Mouse (Mus musculus): Measurements from ENCODE around the gene 5430419D17Rik.

5430419D17Rik gene

GRCm38 (mm10) chr7:131174121-131174520 lies at the start of gene 5430419D17Rik:
Gene 5430419D17Rik, plus strand, starts transcription at chr7:131174402.
- DNase-seq (ENCODE audit: low spot score in 2 of 2) = peak; percentile 26 to 48

GRCm38 (mm10) chr7:131130021-131130420 lies 44.2 kb upstream of the 5430419D17Rik start:
- DNase-seq (ENCODE audit: low spot score in 2 of 2) = no peak

GRCm38 (mm10) chr7:131133181-131133580 lies 41.0 kb upstream of the 5430419D17Rik start:
- DNase-seq (ENCODE audit: low spot score in 2 of 2) = no peak

GRCm38 (mm10) chr7:131146214-131146613 lies 28.0 kb upstream of the 5430419D17Rik start, which contains the start of gene 4933402N03Rik:
Gene 4933402N03Rik, minus strand, starts transcription at chr7:131146314.
- DNase-seq (ENCODE audit: low spot score in 2 of 2) = no peak

- DNase-seq (ENCODE audit: low spot score in 2 of 2) = no peak
These were observed 24.0 kb upstream of the 5430419D17Rik start for GRCm38 (mm10) chr7:131150179-131150578.

- no peak for DNase-seq (ENCODE audit: low spot score in 2 of 2)
These were observed 21.2 kb upstream of the 5430419D17Rik start for GRCm38 (mm10) chr7:131153044-131153443.

GRCm38 (mm10) chr7:131162251-131162650 lies 12.0 kb upstream of the 5430419D17Rik start:
- DNase-seq (ENCODE audit: low spot score in 2 of 2) = no peak

- no peak for DNase-seq (ENCODE audit: low spot score in 2 of 2)
These were observed 6.4 kb upstream of the 5430419D17Rik start for GRCm38 (mm10) chr7:131167771-131168170.

- DNase-seq (ENCODE audit: low spot score in 2 of 2) = no peak
These were observed 5.1 kb upstream of the 5430419D17Rik start for GRCm38 (mm10) chr7:131169099-131169498.

GRCm38 (mm10) chr7:131182685-131183084 lies 8.5 kb downstream of the 5430419D17Rik start:
- no peak for DNase-seq (ENCODE audit: low spot score in 2 of 2)

GRCm38 (mm10) chr7:131184339-131184738 lies 10.1 kb downstream of the 5430419D17Rik start:
- DNase-seq (ENCODE audit: low spot score in 2 of 2) = no peak

- peak; percentile 28 to 29 for DNase-seq (ENCODE audit: low spot score in 2 of 2)
These were observed 12.8 kb downstream of the 5430419D17Rik start for GRCm38 (mm10) chr7:131187047-131187446.

GRCm38 (mm10) chr7:131187996-131188395 lies 13.8 kb downstream of the 5430419D17Rik start:
- no peak for DNase-seq (ENCODE audit: low spot score in 2 of 2)

- no peak for DNase-seq (ENCODE audit: low spot score in 2 of 2)
These were observed 48.9 kb downstream of the 5430419D17Rik start for GRCm38 (mm10) chr7:131223086-131223485.

GRCm38 (mm10) chr7:131236091-131236490 lies 61.9 kb downstream of the 5430419D17Rik start:
- DNase-seq (ENCODE audit: low spot score in 2 of 2) = no peak

- DNase-seq (ENCODE audit: low spot score in 2 of 2) = no peak
These were observed 70.8 kb downstream of the 5430419D17Rik start for GRCm38 (mm10) chr7:131244993-131245392.

GRCm38 (mm10) chr7:131256841-131257240 lies 82.6 kb downstream of the 5430419D17Rik start:
- DNase-seq (ENCODE audit: low spot score in 2 of 2) = no peak

- DNase-seq (ENCODE audit: low spot score in 2 of 2) = no peak
These were observed 83.1 kb downstream of the 5430419D17Rik start for GRCm38 (mm10) chr7:131257309-131257708.

- peak; percentile 34 to 41 for DNase-seq (ENCODE audit: low spot score in 2 of 2)
These were observed 86.7 kb downstream of the 5430419D17Rik start for GRCm38 (mm10) chr7:131260946-131261345.

GRCm38 (mm10) chr7:131264251-131264650 lies 90.0 kb downstream of the 5430419D17Rik start:
- no peak for DNase-seq (ENCODE audit: low spot score in 2 of 2)

GRCm38 (mm10) chr7:131265851-131266250 lies 91.6 kb downstream of the 5430419D17Rik start:
- DNase-seq (ENCODE audit: low spot score in 2 of 2) = no peak

- no peak for DNase-seq (ENCODE audit: low spot score in 2 of 2)
These were observed 122.9 kb downstream of the 5430419D17Rik start for GRCm38 (mm10) chr7:131297151-131297550.

GRCm38 (mm10) chr7:131303340-131303739 lies 129.1 kb downstream of the 5430419D17Rik start:
- no peak for DNase-seq (ENCODE audit: low spot score in 2 of 2)

GRCm38 (mm10) chr7:131306733-131307132 lies 132.5 kb downstream of the 5430419D17Rik start:
- DNase-seq (ENCODE audit: low spot score in 2 of 2) = no peak
